Mouse (Mus musculus): ENCODE data around the gene Mefv. TPM values are rescaled to one million over a fixed set of nuclear protein-coding genes. Genes with fewer than 3 reads are reported as not detected.

Gene Mefv
- polyA plus RNA-seq (2012; rRNA removed) = 0.08 TPM in 1 of 2 replicates, not detected in the other

GRCm38 (mm10) chr16:3717980-3718379 is at the start of gene Mefv:
Gene Mefv (minus strand): TSS chr16:3718097.

GRCm38 (mm10) chr16:3743503-3744185 is 25.7 kb upstream of the Mefv start, which contains the start of gene Zfp263:
Gene Zfp263 (plus strand): TSS chr16:3744093.

Other genes starting within 250 kb of the Mefv start
- gene Olfr161, start 127.1 kb downstream of the Mefv start, polyA plus RNA-seq (2012; rRNA removed) = not detected in 2 replicates
- gene Zfp263, start 26.0 kb upstream of the Mefv start, polyA plus RNA-seq (2012; rRNA removed) = 17.1 and 18.3 TPM in 2 replicates
- gene Olfr15, start 112.8 kb upstream of the Mefv start, polyA plus RNA-seq (2012; rRNA removed) = not detected in 2 replicates
- 2.8 and 2.9 TPM in 2 replicates for gene Zfp174, start 129.2 kb upstream of the Mefv start, polyA plus RNA-seq (2012; rRNA removed)
- gene Naa60, start 154.3 kb upstream of the Mefv start, polyA plus RNA-seq (2012; rRNA removed) = 68.9 and 73.7 TPM in 2 replicates
- gene Zfp597, start 166.5 kb upstream of the Mefv start, polyA plus RNA-seq (2012; rRNA removed) = 11.7 TPM in 2 replicates
- 0.74 and 1.3 TPM in 2 replicates for gene Gm20695, start 166.6 kb upstream of the Mefv start, polyA plus RNA-seq (2012; rRNA removed)
- 6.3 and 8.0 TPM in 2 replicates for gene 1700037C18Rik, start 190.6 kb upstream of the Mefv start, polyA plus RNA-seq (2012; rRNA removed)
- gene Cluap1, start 190.7 kb upstream of the Mefv start, polyA plus RNA-seq (2012; rRNA removed) = 29.9 and 34.1 TPM in 2 replicates

All from central nervous system, embryonic 14 days (tissue).